Comparison of ENCODE assay signal across 8 mouse cellular contexts in the genomic region with DNA sequence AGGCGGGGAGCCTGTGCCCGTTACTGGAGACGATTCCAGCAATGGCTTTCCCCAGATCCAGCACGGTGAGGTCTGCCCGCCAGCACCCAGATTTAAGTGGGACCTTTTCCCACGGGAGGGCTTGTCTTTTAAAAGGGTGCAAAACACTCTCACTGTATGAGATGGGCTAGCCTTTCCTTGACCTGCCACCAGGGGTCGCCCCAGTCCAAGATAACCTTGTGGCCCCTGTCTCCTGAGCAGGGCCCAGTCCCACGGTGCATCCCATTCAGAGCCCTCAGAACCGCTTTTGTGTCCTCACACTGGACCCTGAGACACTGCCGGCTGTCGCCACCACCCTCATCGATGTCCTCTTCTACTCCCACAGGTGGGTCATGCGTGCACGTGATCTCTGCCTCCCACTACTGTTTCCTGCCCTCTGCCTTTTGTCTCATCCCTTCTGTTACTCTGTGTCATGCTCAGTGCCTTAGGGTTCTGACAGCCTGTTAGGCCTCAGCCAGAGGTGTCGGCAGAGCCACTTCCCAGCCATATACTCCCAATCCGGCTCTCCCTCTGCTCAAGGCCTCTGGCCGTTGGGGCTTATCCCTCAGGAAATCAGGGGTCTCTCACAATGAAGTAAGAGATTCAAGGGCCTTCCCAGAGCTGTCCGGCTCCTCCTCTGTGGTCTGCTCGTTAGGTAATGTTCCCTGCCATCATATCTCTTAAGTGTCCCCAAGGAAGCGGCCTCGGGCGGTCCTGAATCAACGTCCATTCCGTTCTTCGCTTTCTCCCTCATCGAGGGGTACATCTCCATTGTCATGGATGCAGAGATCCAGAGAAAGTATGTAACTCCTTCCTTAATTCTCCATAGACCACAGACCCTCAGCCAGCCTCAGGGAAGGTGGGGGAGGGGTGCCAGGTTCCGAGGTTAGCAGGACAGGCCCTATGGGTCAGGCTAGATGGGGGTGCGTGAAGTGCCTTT. TPM values are rescaled to one million over a fixed set of nuclear protein-coding genes. Genes with fewer than 3 reads are reported as not detected.
DNase-seq lines count a peak whose midpoint lies in the region; ATAC-seq and TF ChIP-seq lines count a peak whose summit lies in the region.

No protein-coding gene starts in this region.

- 51% methylated on average over 28 of the region's 28 CpGs for WGBS in bone marrow, adult 2 months
- 56% methylated on average over 28 of the region's 28 CpGs for WGBS in intestine, embryonic 14.5 days
- WGBS in olfactory bulb, adult 2 months: 59% methylated on average over 28 of the region's 28 CpGs

- 0 out of 2 replicates have a peak, but pooled peaks cover 3% of the 10 kb centered on the region for H3K9me3 ChIP-seq in intestine, embryonic 14.5 days (ENCODE audit: control insufficient read depth, low read length)

- no peaks in the 10 kb centered on the region for H3K36me3 ChIP-seq in intestine, embryonic 14.5 days (ENCODE audit: control insufficient read depth, insufficient read depth, low read length)

- no peak overlapping the region for H3K4me3 ChIP-seq in bone marrow, adult 2 months (replicated peaks; ENCODE audit: control insufficient read depth, low read depth, low read length)
- H3K4me3 ChIP-seq in embryonic fibroblast, embryonic 13.5 days (ENCODE audit: insufficient read depth, low read length): no peak overlapping the region
- no peak overlapping the region for H3K4me3 ChIP-seq in intestine, embryonic 14.5 days (ENCODE audit: low read depth, low read length)
- no peak overlapping the region for H3K4me3 ChIP-seq in olfactory bulb, adult 2 months (ENCODE audit: insufficient read depth, low read depth, low read length)

- H3K4me1 ChIP-seq in bone marrow, adult 2 months (ENCODE audit: control insufficient read depth, insufficient read depth, low read length): peaks cover 5% of the 10 kb centered on the region
- no peaks in the 10 kb centered on the region for H3K4me1 ChIP-seq in embryonic fibroblast, embryonic 13.5 days (ENCODE audit: control insufficient read depth, insufficient read depth, low read length)
- H3K4me1 ChIP-seq in intestine, embryonic 14.5 days (replicated peaks; ENCODE audit: control insufficient read depth, insufficient read depth, low read length): peaks cover 3% of the 10 kb centered on the region; the same call in 1 of the 2 replicates
- peaks cover 13% of the 10 kb centered on the region for H3K4me1 ChIP-seq in olfactory bulb, adult 2 months (ENCODE audit: control insufficient read depth, insufficient read depth, low read length)

- peak; percentile 97 for TF ChIP-seq CTCF in bone marrow, adult 2 months (IDR thresholded peaks at IDR 0.05; ENCODE audit: control insufficient read depth, insufficient read depth, low read length)
- peak; percentile 87 for TF ChIP-seq CTCF in embryonic fibroblast, embryonic 13.5 days (IDR thresholded peaks at IDR 0.05; ENCODE audit: borderline replicate concordance, insufficient read depth, low read length)
- peak; percentile 80 for TF ChIP-seq CTCF in olfactory bulb, adult 2 months (IDR thresholded peaks at IDR 0.05; ENCODE audit: insufficient read depth, low read depth, low read length)

- no peak overlapping the region for H3K27ac ChIP-seq in bone marrow, adult 2 months (ENCODE audit: control insufficient read depth, insufficient read depth, low read depth, low read length, poor library complexity)
- H3K27ac ChIP-seq in embryonic fibroblast, embryonic 13.5 days (ENCODE audit: insufficient read depth, low read length): no peak overlapping the region
- no peak overlapping the region for H3K27ac ChIP-seq in intestine, embryonic 14.5 days (ENCODE audit: low read depth)
- no peak overlapping the region for H3K27ac ChIP-seq in olfactory bulb, adult 2 months (ENCODE audit: insufficient read depth, low read depth, low read length)

- H3K9ac ChIP-seq in intestine, embryonic 14.5 days (ENCODE audit: low read length): no peak overlapping the region

- ATAC-seq in intestine, embryonic 14.5 days (replicated peaks; ENCODE audit: low FRiP score, low TSS enrichment, low read depth): no peak; the same call in 1 of the 2 replicates

- H3K27me3 ChIP-seq in intestine, embryonic 14.5 days (replicated peaks; ENCODE audit: control insufficient read depth, insufficient read depth, low read length): peaks cover 10% of the 10 kb centered on the region; the same call in 1 of the 2 replicates

- no peak overlapping the region for H3K4me2 ChIP-seq in intestine, embryonic 14.5 days (ENCODE audit: low read length)

- 0 out of 2 replicates have a peak, but pooled peaks have one; percentile 9 for TF ChIP-seq POLR2A in bone marrow, adult 2 months (IDR thresholded peaks at IDR 0.05; ENCODE audit: borderline replicate concordance, control insufficient read depth, low read depth, low read length)
- TF ChIP-seq POLR2A in embryonic fibroblast, embryonic 13.5 days (IDR thresholded peaks at IDR 0.05; ENCODE audit: low read depth, low read length): no peak
- TF ChIP-seq POLR2A in olfactory bulb, adult 2 months (IDR thresholded peaks at IDR 0.05; ENCODE audit: insufficient read depth, low read depth, low read length): no peak

- DNase-seq in ovary, postnatal 14 days (ENCODE audit: low spot score): peak; percentile 71
- no peak for DNase-seq in ovary, adult 18-20 months (ENCODE audit: low spot score)
- peak; percentile 86 for DNase-seq in intestine, embryonic 14.5 days (ENCODE audit: low spot score)
- peak; percentile 91 for DNase-seq in liver
- DNase-seq in thymus, postnatal 14 days: peak; percentile 90

RNA-seq across cellular contexts. Expression of a gene that starts 2.7 kb away (rescaled TPM):
- 2.6 TPM in 1 of 2 replicates, not detected in the other for polyA plus RNA-seq in bone marrow, adult 2 months (2011; ENCODE audit: insufficient read depth, insufficient read length, low replicate concordance, missing spikeins)
- 13.9 and 19.1 TPM in 2 replicates for polyA plus RNA-seq in embryonic fibroblast, embryonic 13.5 days (2011; ENCODE audit: insufficient read length, low read depth, missing spikeins)
- polyA plus RNA-seq in intestine, embryonic 14.5 days (2014; fragmentation: Nextera tagmentation; extraction: Ambion mirVana): 1.3 and 2.0 TPM in 2 replicates
- not detected in 2 replicates for polyA plus RNA-seq in olfactory bulb, adult 2 months (2012; ENCODE audit: insufficient read depth, insufficient read length, low replicate concordance, missing spikeins)

RNA-seq across cellular contexts. Expression of a gene that starts 15.5 kb away (rescaled TPM):
- 2.2 and 5.1 TPM in 2 replicates for polyA plus RNA-seq in bone marrow, adult 2 months (2011; ENCODE audit: insufficient read depth, insufficient read length, low replicate concordance, missing spikeins)
- polyA plus RNA-seq in embryonic fibroblast, embryonic 13.5 days (2011; ENCODE audit: insufficient read length, low read depth, missing spikeins): not detected in 2 replicates
- polyA plus RNA-seq in intestine, embryonic 14.5 days (2014; fragmentation: Nextera tagmentation; extraction: Ambion mirVana): not detected in 2 replicates
- polyA plus RNA-seq in olfactory bulb, adult 2 months (2012; ENCODE audit: insufficient read depth, insufficient read length, low replicate concordance, missing spikeins): not detected in 2 replicates

RNA-seq across cellular contexts. Expression of a gene that starts 34.1 kb away (rescaled TPM):
- polyA plus RNA-seq in bone marrow, adult 2 months (2011; ENCODE audit: insufficient read depth, insufficient read length, low replicate concordance, missing spikeins): 5.2 and 13.5 TPM in 2 replicates
- polyA plus RNA-seq in embryonic fibroblast, embryonic 13.5 days (2011; ENCODE audit: insufficient read length, low read depth, missing spikeins): 18.3 and 20.7 TPM in 2 replicates
- 18.1 and 20.1 TPM in 2 replicates for polyA plus RNA-seq in intestine, embryonic 14.5 days (2014; fragmentation: Nextera tagmentation; extraction: Ambion mirVana)
- not detected in 2 replicates for polyA plus RNA-seq in olfactory bulb, adult 2 months (2012; ENCODE audit: insufficient read depth, insufficient read length, low replicate concordance, missing spikeins)

RNA-seq across cellular contexts. Expression of a gene that starts 36.6 kb away (rescaled TPM):
- polyA plus RNA-seq in bone marrow, adult 2 months (2011; ENCODE audit: insufficient read depth, insufficient read length, low replicate concordance, missing spikeins): 0.70 TPM in 1 of 2 replicates, not detected in the other
- 17.0 and 20.3 TPM in 2 replicates for polyA plus RNA-seq in embryonic fibroblast, embryonic 13.5 days (2011; ENCODE audit: insufficient read length, low read depth, missing spikeins)
- 0.05 and 0.11 TPM in 2 replicates for polyA plus RNA-seq in intestine, embryonic 14.5 days (2014; fragmentation: Nextera tagmentation; extraction: Ambion mirVana)
- polyA plus RNA-seq in olfactory bulb, adult 2 months (2012; ENCODE audit: insufficient read depth, insufficient read length, low replicate concordance, missing spikeins): not detected in 2 replicates
